Mouse (Mus musculus) megakaryocyte, embryonic 14.5 days (primary cell): ENCODE data around the gene Sbp. TPM values are rescaled to one million over a fixed set of nuclear protein-coding genes. Genes with fewer than 3 reads are reported as not detected.

Experiments
- H3K27me3 ChIP-seq: replicated peaks from 2 replicates; pipeline ENCODE3; 2012; ENCODE audit warnings: inconsistent platforms
- H3K36me3 ChIP-seq: replicated peaks from 2 replicates; pipeline ENCODE3; 2012; ENCODE audit warnings: low read length, inconsistent platforms, mixed read lengths
- H3K4me1 ChIP-seq: 2 replicates; pipeline ENCODE4 v1.6.1; 2012; ENCODE audit warnings: inconsistent platforms
- H3K4me3 ChIP-seq: replicated peaks from 2 replicates; pipeline ENCODE3; 2012; ENCODE audit warnings: moderate library complexity, mild to moderate bottlenecking, inconsistent platforms
- H3K9me3 ChIP-seq: 2 replicates; pipeline ENCODE4 v1.6.1; 2012; ENCODE audit warnings: inconsistent platforms
- FLI1 ChIP-seq: IDR thresholded peaks from 2 replicates; pipeline ENCODE4 v1.6.1; 2012; ENCODE audit warnings: low read length, inconsistent platforms, mixed read lengths
- GATA1 ChIP-seq: IDR thresholded peaks from 3 replicates; pipeline ENCODE4 v1.6.1; 2012; ENCODE audit warnings: mixed read lengths, low read length, inconsistent platforms, borderline replicate concordance
- polyA plus RNA-seq: library from polyadenylated mRNA; stranded (reverse); fragments of >175 nt; gene quantifications from 2 replicates; pipeline ENCODE4 v1.2.3, GENCODE M21; 2012; ENCODE audit warnings: low replicate concordance; ENCODE audit not compliant: insufficient read depth

Gene Sbp
- polyA plus RNA-seq, 1 experiment: not detected

- peaks cover 25% of the 10 kb centered on the region for H3K27me3 ChIP-seq
- TF ChIP-seq GATA1 (no peak), FLI1 (no peak)
- H3K9me3 ChIP-seq: no peaks in the 10 kb centered on the region
- no peaks in the 10 kb centered on the region for H3K36me3 ChIP-seq
- no peak overlapping the region for H3K4me3 ChIP-seq
- H3K4me1 ChIP-seq: peaks cover 9% of the 10 kb centered on the region; the same call in 1 of the 2 replicates
Observed at GRCm38 (mm10) chr17:23965805-23966425, 24.4 kb downstream of the Sbp start.

GRCm38 (mm10) chr17:23966658-23967401 lies 25.4 kb downstream of the Sbp start:
- Histone ChIP-seq H3K36me3 (no peaks in the 10 kb centered on the region), H3K27me3 (peaks cover 30% of the 10 kb centered on the region), H3K9me3 (no peaks in the 10 kb centered on the region), H3K4me3 (peak overlapping the region; percentile 28), H3K4me1 (peaks cover 9% of the 10 kb centered on the region; the same call in 1 of the 2 replicates)
- TF ChIP-seq GATA1 (no peak), FLI1 (no peak)

GRCm38 (mm10) chr17:23968780-23969179 lies 27.3 kb downstream of the Sbp start:
- Histone ChIP-seq H3K36me3 (no peaks in the 10 kb centered on the region), H3K27me3 (peaks cover 38% of the 10 kb centered on the region), H3K4me3 (no peak overlapping the region), H3K9me3 (no peaks in the 10 kb centered on the region), H3K4me1 (peaks cover 9% of the 10 kb centered on the region; the same call in 1 of the 2 replicates)
- no peak for TF ChIP-seq GATA1
- TF ChIP-seq FLI1: no peak

- no peaks in the 10 kb centered on the region for H3K9me3 ChIP-seq
- H3K4me1 ChIP-seq: peaks cover 9% of the 10 kb centered on the region; the same call in 1 of the 2 replicates
- no peak overlapping the region for H3K4me3 ChIP-seq
- H3K36me3 ChIP-seq: no peaks in the 10 kb centered on the region
- H3K27me3 ChIP-seq: peaks cover 40% of the 10 kb centered on the region
- no peak for TF ChIP-seq FLI1
- TF ChIP-seq GATA1: no peak
Observed at GRCm38 (mm10) chr17:23969231-23969630, 27.8 kb downstream of the Sbp start.

GRCm38 (mm10) chr17:23971315-23971714 lies 29.8 kb downstream of the Sbp start:
- H3K4me1 ChIP-seq: peaks cover 3% of the 10 kb centered on the region; the same call in 1 of the 2 replicates
- no peaks in the 10 kb centered on the region for H3K36me3 ChIP-seq
- H3K4me3 ChIP-seq: peak overlapping the region; percentile 8
- H3K9me3 ChIP-seq: no peaks in the 10 kb centered on the region
- peaks cover 34% of the 10 kb centered on the region for H3K27me3 ChIP-seq
- TF ChIP-seq GATA1: no peak
- TF ChIP-seq FLI1: no peak

GRCm38 (mm10) chr17:23976665-23977064 lies 35.2 kb downstream of the Sbp start:
- no peak for TF ChIP-seq GATA1
- H3K36me3 ChIP-seq: no peaks in the 10 kb centered on the region
- no peak overlapping the region for H3K4me3 ChIP-seq
- H3K27me3 ChIP-seq: peaks cover 29% of the 10 kb centered on the region
- no peaks in the 10 kb centered on the region for H3K9me3 ChIP-seq
- H3K4me1 ChIP-seq: 0 out of 2 replicates have a peak, but pooled peaks cover 3% of the 10 kb centered on the region

- H3K27me3 ChIP-seq: peaks cover 18% of the 10 kb centered on the region
- TF ChIP-seq FLI1: no peak
- TF ChIP-seq GATA1: no peak
Observed at GRCm38 (mm10) chr17:23979471-23979870, 38.0 kb downstream of the Sbp start.

GRCm38 (mm10) chr17:23980297-23980909 lies 38.9 kb downstream of the Sbp start, which contains the start of gene Prss30:
TSS of gene Prss30 (minus strand) at chr17:23980566.
- Histone ChIP-seq H3K4me1 (peaks cover 9% of the 10 kb centered on the region), H3K27me3 (peaks cover 28% of the 10 kb centered on the region), H3K36me3 (no peaks in the 10 kb centered on the region), H3K4me3 (no peak within 1 kb of the TSS), H3K9me3 (no peaks in the 10 kb centered on the region)
- TF ChIP-seq FLI1: no peak
- TF ChIP-seq GATA1: no peak

More at GRCm38 (mm10) chr17:23979471-23979870, 38.0 kb downstream of the Sbp start:
- H3K9me3 ChIP-seq: no peaks in the 10 kb centered on the region
- H3K36me3 ChIP-seq: no peaks in the 10 kb centered on the region
- H3K4me3 ChIP-seq: no peak overlapping the region
- peaks cover 9% of the 10 kb centered on the region for H3K4me1 ChIP-seq

- TF ChIP-seq GATA1 (no peak), FLI1 (no peak)
- Histone ChIP-seq H3K4me3 (no peak overlapping the region), H3K36me3 (no peaks in the 10 kb centered on the region), H3K9me3 (no peaks in the 10 kb centered on the region), H3K4me1 (peaks cover 9% of the 10 kb centered on the region), H3K27me3 (peaks cover 33% of the 10 kb centered on the region)
Observed at GRCm38 (mm10) chr17:23982912-23983311, 41.4 kb downstream of the Sbp start.
